Mouse (Mus musculus) CH12.LX (cell line): ENCODE results near the gene Jdp2. TPM values are rescaled to one million over a fixed set of nuclear protein-coding genes. Genes with fewer than 3 reads are reported as not detected.

Experiments
- DNase-seq: peaks from one replicate; pipeline ENCODE4 v3.0.0-alpha.2; 2013; ENCODE audit errors: extremely low read depth
- H3K27ac ChIP-seq: 2 replicates; pipeline ENCODE4 v1.5.1; 2012; ENCODE audit warnings: low read depth, mild to moderate bottlenecking, control low read depth, moderate library complexity; ENCODE audit not compliant: insufficient read depth
- H3K27me3 ChIP-seq: replicated peaks from 2 replicates; pipeline ENCODE3; 2012; ENCODE audit warnings: inconsistent platforms
- H3K36me3 ChIP-seq, 2 experiments: replicated peaks in 1 of 2; 2 replicates each; pipeline versions ENCODE3 to v1.6.1; 2012; ENCODE audit warnings: inconsistent platforms in 1 of 2, low read length in 1 of 2, mild to moderate bottlenecking in 1 of 2, mixed read lengths in 1 of 2, moderate library complexity in 1 of 2; ENCODE audit not compliant: control insufficient read depth in 1 of 2, insufficient read depth in 1 of 2
- H3K4me1 ChIP-seq, 2 experiments: 2 replicates each; pipeline ENCODE4 v1.6.1; 2012; ENCODE audit warnings: inconsistent platforms in 1 of 2, moderate library complexity in 1 of 2; ENCODE audit not compliant: insufficient read depth in 2 of 2, control insufficient read depth in 1 of 2
- H3K4me2 ChIP-seq: 2 replicates; pipeline ENCODE4 v1.6.1; 2012; ENCODE audit warnings: low read depth, mild to moderate bottlenecking, control low read depth; ENCODE audit not compliant: poor library complexity, insufficient read depth, severe bottlenecking
- H3K4me3 ChIP-seq, 3 experiments: fragments of 150-350 bp in 1 of 3; sonication (generic) in 1 of 3; replicated peaks in 1 of 3; 2 replicates each; pipeline versions ENCODE3 to v1.5.1; 2011 to 2012; ENCODE audit warnings: low read depth in 2 of 3, low read length in 2 of 3, mild to moderate bottlenecking in 2 of 3, moderate library complexity in 2 of 3, control low read depth in 1 of 3, improper control_type of control experiment in 1 of 3, inconsistent platforms in 1 of 3, mixed read lengths in 1 of 3; ENCODE audit not compliant: poor library complexity in 1 of 3
- H3K79me2 ChIP-seq: replicated peaks from 2 replicates; pipeline ENCODE4 v1.6.1; 2012; ENCODE audit warnings: mild to moderate bottlenecking, moderate library complexity; ENCODE audit not compliant: control insufficient read depth, poor library complexity, insufficient read depth, severe bottlenecking; ENCODE audit errors: extremely low read depth
- H3K9ac ChIP-seq: 2 replicates; pipeline ENCODE4 v1.6.1; 2012; ENCODE audit warnings: low read depth, mild to moderate bottlenecking, control low read depth, moderate library complexity; ENCODE audit not compliant: insufficient read depth
- H3K9me3 ChIP-seq: replicated peaks from 2 replicates; pipeline ENCODE3; 2012; ENCODE audit warnings: low read length, inconsistent platforms, mixed read lengths
- E2F4 ChIP-seq: IDR thresholded peaks from 2 replicates; pipeline ENCODE4 v1.6.1; 2011; ENCODE audit warnings: low read depth, low read length, improper control_type of control experiment; ENCODE audit not compliant: insufficient replicate concordance
- ELF1 ChIP-seq: IDR thresholded peaks from 2 replicates; pipeline ENCODE4 v1.6.1; 2014; ENCODE audit warnings: low read depth, mild to moderate bottlenecking, inconsistent platforms, low read length, improper control_type of control experiment
- ETS1 ChIP-seq: conservative IDR thresholded peaks from 2 replicates; pipeline ENCODE4 v1.6.1; 2012; ENCODE audit warnings: low read depth, mild to moderate bottlenecking, inconsistent platforms, low read length, improper control_type of control experiment, moderate library complexity
- GABPA ChIP-seq: IDR thresholded peaks from 2 replicates; pipeline ENCODE4 v1.6.1; 2012; ENCODE audit warnings: low read depth, low read length, improper control_type of control experiment, inconsistent platforms; ENCODE audit not compliant: insufficient replicate concordance
- HCFC1 ChIP-seq: IDR thresholded peaks from 2 replicates; pipeline ENCODE4 v1.6.1; 2012; ENCODE audit warnings: low read depth, mild to moderate bottlenecking, inconsistent platforms, low read length, improper control_type of control experiment
- JUND ChIP-seq: conservative IDR thresholded peaks from 2 replicates; pipeline ENCODE4 v1.6.1; 2011; ENCODE audit warnings: low read depth, low read length, improper control_type of control experiment
- KAT2A ChIP-seq: IDR thresholded peaks from 2 replicates; pipeline ENCODE4 v1.6.1; 2012; ENCODE audit warnings: low read length, improper control_type of control experiment, inconsistent platforms; ENCODE audit not compliant: insufficient replicate concordance
- MAX ChIP-seq: IDR thresholded peaks from 2 replicates; pipeline ENCODE4 v1.6.1; 2011; ENCODE audit warnings: low read length, improper control_type of control experiment
- MEF2A ChIP-seq: IDR thresholded peaks from 2 replicates; pipeline ENCODE4 v1.6.1; 2014; ENCODE audit warnings: low read depth, mild to moderate bottlenecking, inconsistent platforms, low read length, improper control_type of control experiment, borderline replicate concordance
- NELFE ChIP-seq: IDR thresholded peaks from 2 replicates; pipeline ENCODE4 v1.6.1; 2011; ENCODE audit warnings: low read depth, low read length, improper control_type of control experiment
- PAX5 ChIP-seq: IDR thresholded peaks from 2 replicates; pipeline ENCODE4 v1.6.1; 2012; ENCODE audit warnings: low read length, inconsistent platforms, mixed read lengths
- POLR2A ChIP-seq: IDR thresholded peaks from 2 replicates; pipeline ENCODE4 v1.6.1; 2011; ENCODE audit warnings: low read depth, mild to moderate bottlenecking, improper control_type of control experiment, low read length
- POLR2AphosphoS2 ChIP-seq: IDR thresholded peaks from 2 replicates; pipeline ENCODE4 v1.6.1; 2011; ENCODE audit warnings: low read depth, low read length, improper control_type of control experiment
- SIN3A ChIP-seq: IDR thresholded peaks from 2 replicates; pipeline ENCODE4 v1.6.1; 2012; ENCODE audit warnings: low read length, improper control_type of control experiment, inconsistent platforms
- USF1 ChIP-seq: IDR thresholded peaks from 2 replicates; pipeline ENCODE4 v1.6.1; 2014; ENCODE audit warnings: low read depth, mild to moderate bottlenecking, inconsistent platforms, low read length, improper control_type of control experiment
- ZC3H11A ChIP-seq: IDR thresholded peaks from 2 replicates; pipeline ENCODE4 v1.6.1; 2012; ENCODE audit warnings: low read depth, mild to moderate bottlenecking, inconsistent platforms, low read length, improper control_type of control experiment
- ZKSCAN1 ChIP-seq: IDR thresholded peaks from 2 replicates; pipeline ENCODE4 v1.6.1; 2012; ENCODE audit warnings: low read depth, inconsistent platforms, low read length, improper control_type of control experiment, borderline replicate concordance
- ZMIZ1 ChIP-seq: IDR thresholded peaks from 2 replicates; pipeline ENCODE4 v1.6.1; 2012; ENCODE audit warnings: low read depth, mild to moderate bottlenecking, inconsistent platforms, low read length, improper control_type of control experiment
- ZNF384 ChIP-seq: IDR thresholded peaks from 2 replicates; pipeline ENCODE4 v1.6.1; 2012; ENCODE audit warnings: low read depth, low read length, improper control_type of control experiment, inconsistent platforms
- dilution Hi-C: fragments of 300-500 bp; cut with MboI; formaldehyde crosslinking; loops from 2 replicates; pipeline ENCODE4 v1.14.3; 2020; ENCODE audit warnings: low sequenced_read_pairs; ENCODE audit not compliant: extremely low pct_unique_long_range_greater_than_20kb, extremely low pct_ligation_motif_present
- in situ Hi-C: fragments of 300-500 bp; cut with MboI; formaldehyde crosslinking; loops from 3 replicates; pipeline ENCODE4 v1.14.3; 2019; ENCODE audit warnings: low sequenced_read_pairs, low pct_ligation_motif_present, low pct_unique_long_range_greater_than_20kb, mixed read lengths
- polyA plus RNA-seq: library from polyadenylated mRNA; unstranded; fragments of >175 nt; gene quantifications from 2 replicates; pipeline ENCODE4 v1.2.1, GENCODE M21; 2012; ENCODE audit warnings: low read depth; ENCODE audit not compliant: insufficient read length
- total RNA-seq, 2 experiments: library from RNA; depleted of rRNA; stranded (reverse); fragments of 300-350 nt in 1 of 2; fragments of >200 nt in 1 of 2; gene quantifications; 2 replicates each; pipeline ENCODE4 v1.2.3; 2012 to 2014

Jdp2 gene
- total and polyA plus RNA-seq, 3 experiments = 64.7 to 104 (median 86.5) TPM

DNA sequence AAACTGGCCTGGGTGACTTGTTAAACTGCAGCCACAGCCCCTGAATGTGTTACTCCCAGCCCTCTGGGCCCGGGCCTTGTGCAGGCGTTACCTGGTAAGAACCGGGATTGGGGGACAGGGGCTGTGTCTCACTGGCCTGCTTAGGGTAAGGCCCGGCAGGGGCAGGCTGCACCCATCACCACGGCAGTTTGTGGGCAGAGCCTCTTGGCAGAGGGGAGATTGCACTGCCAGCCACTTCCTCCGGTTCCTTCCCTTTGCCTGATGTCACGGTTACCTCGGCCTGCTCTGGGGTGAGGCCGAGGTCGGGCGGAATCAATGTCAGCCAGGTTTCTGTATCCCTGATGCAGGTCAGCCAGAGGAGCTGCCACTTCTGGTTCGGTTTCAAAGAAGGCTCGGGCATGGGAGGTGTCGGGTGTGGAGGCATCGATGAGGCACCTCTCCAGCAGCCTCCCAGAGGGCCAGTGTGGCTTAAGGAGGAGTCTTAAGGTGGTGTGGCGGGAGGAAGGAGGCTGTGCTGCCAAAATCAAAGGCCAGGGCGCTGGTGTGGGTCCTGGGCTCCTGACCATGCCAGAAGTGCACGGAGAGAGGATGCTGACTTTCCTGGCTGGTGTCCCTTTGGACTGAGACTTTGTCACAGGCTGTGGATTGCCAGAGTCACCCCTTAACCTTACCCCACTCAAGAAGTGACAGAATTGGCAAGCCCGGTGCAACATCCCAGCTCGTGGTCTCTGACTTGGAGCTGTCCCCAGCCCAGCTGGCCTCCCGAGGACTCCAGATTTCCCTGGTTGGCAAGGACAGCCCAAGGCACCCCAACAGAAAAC lies 31.0 kb downstream of the Jdp2 start:
- no peaks in the 10 kb centered on the region; the same call in 1 of the 2 replicates for H3K79me2 ChIP-seq
- no peaks in the 10 kb centered on the region for H3K27me3 ChIP-seq
- H3K27ac ChIP-seq = no peak overlapping the region
- dilution Hi-C loops = no loop called here
- no peak overlapping the region for H3K4me3 ChIP-seq
- DNase-seq = no peak
- in situ Hi-C loops = no loop called here
- TF ChIP-seq JUND (no peak), ZC3H11A (no peak), POLR2A (no peak), ELF1 (no peak), GABPA (no peak), ZMIZ1 (no peak), HCFC1 (no peak), USF1 (no peak), ZKSCAN1 (no peak), MAX (no peak)
- H3K4me1 ChIP-seq = peaks cover 0 to 53% of the 10 kb centered on the region in 2 experiments; a peak in 2 of 4 replicates
- H3K9ac ChIP-seq = no peak overlapping the region
- H3K36me3 ChIP-seq = peaks cover 63 to 100% of the 10 kb centered on the region in 2 experiments
- no peak overlapping the region for H3K4me2 ChIP-seq
- H3K9me3 ChIP-seq = no peaks in the 10 kb centered on the region

DNA sequence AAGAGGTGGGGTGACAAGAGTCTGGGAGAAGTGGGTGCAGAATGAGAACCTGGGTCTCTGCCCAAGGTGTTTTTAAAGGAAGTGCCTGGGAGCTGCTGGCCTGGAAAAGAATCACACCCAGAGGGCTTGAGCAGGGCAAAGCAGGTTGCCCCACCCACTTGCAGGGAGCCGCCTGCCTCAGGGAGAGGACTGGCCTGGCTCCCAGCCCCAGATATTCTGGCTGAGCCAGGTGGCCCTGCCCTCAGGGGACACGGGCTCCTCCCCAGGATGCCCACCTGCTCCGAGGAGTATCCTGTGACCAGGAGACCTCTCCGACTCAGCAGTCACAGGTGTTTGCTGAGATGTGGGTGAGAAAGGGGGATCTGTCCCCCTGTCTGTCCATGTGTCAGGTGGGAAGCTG lies 32.4 kb downstream of the Jdp2 start:
- dilution Hi-C loops (no loop called here), in situ Hi-C loops (no loop called here)
- Histone ChIP-seq H3K4me3 (no peak overlapping the region), H3K4me2 (no peak overlapping the region), H3K4me1 (peaks cover 0 to 42% of the 10 kb centered on the region in 2 experiments; a peak in 2 of 4 replicates), H3K36me3 (peaks cover 65 to 100% of the 10 kb centered on the region in 2 experiments), H3K9me3 (no peaks in the 10 kb centered on the region), H3K27ac (no peak overlapping the region), H3K79me2 (no peaks in the 10 kb centered on the region; the same call in 1 of the 2 replicates), H3K9ac (no peak overlapping the region), H3K27me3 (no peaks in the 10 kb centered on the region)
- DNase-seq = no peak
- no peak for TF ChIP-seq ZNF384
- TF ChIP-seq SIN3A = no peak
- TF ChIP-seq GABPA = no peak
- no peak for TF ChIP-seq USF1
- TF ChIP-seq KAT2A = no peak
- no peak for TF ChIP-seq MAX
- TF ChIP-seq HCFC1 = no peak
- TF ChIP-seq POLR2AphosphoS2 = no peak
- no peak for TF ChIP-seq E2F4
- no peak for TF ChIP-seq PAX5
- TF ChIP-seq MEF2A = no peak
- no peak for TF ChIP-seq ETS1
- TF ChIP-seq ZC3H11A = no peak
- TF ChIP-seq NELFE = no peak
- TF ChIP-seq, all 38 proteins: peak for 0
